Mouse (Mus musculus) erythroblast, embryonic 14.5 days (primary cell): ENCODE results near the gene Ildr1. TPM values are rescaled to one million over a fixed set of nuclear protein-coding genes. Genes with fewer than 3 reads are reported as not detected.

Experiments used
- H3K27me3 ChIP-seq: 2 replicates; pipeline ENCODE4 v1.6.1; 2012; ENCODE audit warnings: inconsistent platforms; ENCODE audit not compliant: control insufficient read depth
- H3K36me3 ChIP-seq: 2 replicates; pipeline ENCODE4 v1.6.1; 2012; ENCODE audit warnings: mild to moderate bottlenecking, inconsistent platforms; ENCODE audit not compliant: control insufficient read depth
- H3K4me1 ChIP-seq: 2 replicates; pipeline ENCODE4 v1.6.1; 2012; ENCODE audit warnings: inconsistent platforms; ENCODE audit not compliant: control insufficient read depth
- H3K4me3 ChIP-seq: replicated peaks from 2 replicates; pipeline ENCODE3; 2012; ENCODE audit warnings: moderate library complexity, mild to moderate bottlenecking, inconsistent platforms
- H3K9me3 ChIP-seq: 2 replicates; pipeline ENCODE4 v1.6.1; 2012; ENCODE audit warnings: low read length, inconsistent platforms, mixed read lengths; ENCODE audit not compliant: control insufficient read depth
- GATA1 ChIP-seq: IDR thresholded peaks from 2 replicates; pipeline ENCODE4 v1.6.1; 2012; ENCODE audit warnings: low read length, inconsistent platforms, mixed read lengths
- TAL1 ChIP-seq: IDR thresholded peaks from 3 replicates; pipeline ENCODE4 v1.6.1; 2012; ENCODE audit warnings: low read length, inconsistent platforms, mixed read lengths
- polyA plus RNA-seq: library from polyadenylated mRNA; stranded (reverse); fragments of >175 nt; gene quantifications from 2 replicates; pipeline ENCODE4 v1.2.3, GENCODE M21; 2012

The Ildr1 gene
- polyA plus RNA-seq, result not detected in 2 replicates

- Histone ChIP-seq H3K4me1 (no peaks in the 10 kb centered on the region), H3K4me3 (no peak within 1 kb of the TSS), H3K36me3 (no peaks in the 10 kb centered on the region), H3K9me3 (no peaks in the 10 kb centered on the region), H3K27me3 (peaks cover 25% of the 10 kb centered on the region)
- TF ChIP-seq GATA1 (no peak), TAL1 (no peak)
These were observed at the start of gene Ildr1 for GRCm38 (mm10) chr16:36693818-36694413. TSS of gene Ildr1 (plus strand) at chr16:36693978.

- Histone ChIP-seq H3K9me3 (peaks cover 4% of the 10 kb centered on the region; the same call in 1 of the 2 replicates), H3K4me1 (no peaks in the 10 kb centered on the region), H3K36me3 (no peaks in the 10 kb centered on the region), H3K27me3 (no peaks in the 10 kb centered on the region), H3K4me3 (no peak overlapping the region)
- TF ChIP-seq TAL1 (no peak), GATA1 (no peak)
These were observed 48.7 kb upstream of the Ildr1 start for GRCm38 (mm10) chr16:36645124-36645523.

DNA sequence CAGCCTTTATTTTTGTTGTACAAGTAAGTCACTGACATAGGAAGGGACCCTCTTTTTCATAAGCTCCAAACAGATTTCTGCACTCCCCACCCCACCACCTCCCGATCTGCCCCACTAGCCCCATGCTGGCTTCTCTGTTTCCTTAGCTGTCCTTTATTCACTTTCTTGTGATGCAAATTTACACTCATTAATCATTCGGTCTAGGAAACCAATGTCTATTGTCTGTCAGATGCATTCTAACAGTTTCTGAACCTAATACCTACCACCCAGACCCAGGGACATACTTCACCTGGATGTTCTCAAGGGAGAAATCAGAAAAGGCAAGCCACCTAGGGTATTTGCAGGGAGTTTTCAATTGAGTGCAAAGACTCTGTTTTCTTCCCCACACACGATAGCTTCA, 44.5 kb upstream of the Ildr1 start:
- Histone ChIP-seq H3K9me3 (0 out of 2 replicates have a peak, but pooled peaks cover 4% of the 10 kb centered on the region), H3K36me3 (no peaks in the 10 kb centered on the region), H3K4me3 (no peak overlapping the region), H3K27me3 (no peaks in the 10 kb centered on the region), H3K4me1 (no peaks in the 10 kb centered on the region)
- TF ChIP-seq GATA1, result no peak
- TF ChIP-seq TAL1, result no peak

GRCm38 (mm10) chr16:36650511-36650910, 43.3 kb upstream of the Ildr1 start:
- TF ChIP-seq GATA1 (no peak), TAL1 (no peak)

GRCm38 (mm10) chr16:36651174-36651766, 42.5 kb upstream of the Ildr1 start:
- no peak for TF ChIP-seq GATA1
- no peak for TF ChIP-seq TAL1
- Histone ChIP-seq H3K9me3 (0 out of 2 replicates have a peak, but pooled peaks cover 1% of the 10 kb centered on the region), H3K27me3 (no peaks in the 10 kb centered on the region), H3K4me3 (no peak overlapping the region), H3K36me3 (no peaks in the 10 kb centered on the region), H3K4me1 (no peaks in the 10 kb centered on the region)

More at GRCm38 (mm10) chr16:36650511-36650910, 43.3 kb upstream of the Ildr1 start:
- Histone ChIP-seq H3K4me1 (no peaks in the 10 kb centered on the region), H3K36me3 (no peaks in the 10 kb centered on the region), H3K27me3 (no peaks in the 10 kb centered on the region), H3K9me3 (0 out of 2 replicates have a peak, but pooled peaks cover 2% of the 10 kb centered on the region), H3K4me3 (no peak overlapping the region)

DNA sequence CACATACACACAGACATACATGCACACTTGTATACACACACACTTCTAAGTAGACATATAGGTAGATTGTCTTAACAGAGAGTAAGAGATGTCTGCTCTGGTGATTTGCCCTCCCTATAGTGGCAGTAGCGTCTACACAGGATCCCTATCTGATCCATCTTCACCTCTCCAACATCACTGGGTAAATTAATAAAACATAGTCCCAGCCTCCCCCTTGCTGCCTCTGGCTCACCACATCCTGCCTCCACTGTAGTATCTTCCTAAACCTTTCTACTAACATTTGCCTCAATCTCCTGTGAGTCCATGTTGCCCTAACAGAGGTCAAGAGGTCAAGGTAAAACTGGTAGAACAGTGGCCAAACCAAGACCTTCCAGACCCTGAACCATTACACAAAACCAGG, 38.6 kb upstream of the Ildr1 start:
- H3K36me3 ChIP-seq, result no peaks in the 10 kb centered on the region
- H3K9me3 ChIP-seq, result no peaks in the 10 kb centered on the region
- H3K4me1 ChIP-seq, result no peaks in the 10 kb centered on the region
- TF ChIP-seq GATA1 (no peak), TAL1 (no peak)
- no peak overlapping the region for H3K4me3 ChIP-seq
- H3K27me3 ChIP-seq, result no peaks in the 10 kb centered on the region

- H3K4me3 ChIP-seq, result no peak overlapping the region
- H3K36me3 ChIP-seq, result no peaks in the 10 kb centered on the region
- no peaks in the 10 kb centered on the region for H3K27me3 ChIP-seq
- no peaks in the 10 kb centered on the region for H3K4me1 ChIP-seq
- no peak for TF ChIP-seq TAL1
- TF ChIP-seq GATA1, result no peak
- H3K9me3 ChIP-seq, result no peaks in the 10 kb centered on the region
These were observed 37.9 kb upstream of the Ildr1 start for GRCm38 (mm10) chr16:36655910-36656309.

DNA sequence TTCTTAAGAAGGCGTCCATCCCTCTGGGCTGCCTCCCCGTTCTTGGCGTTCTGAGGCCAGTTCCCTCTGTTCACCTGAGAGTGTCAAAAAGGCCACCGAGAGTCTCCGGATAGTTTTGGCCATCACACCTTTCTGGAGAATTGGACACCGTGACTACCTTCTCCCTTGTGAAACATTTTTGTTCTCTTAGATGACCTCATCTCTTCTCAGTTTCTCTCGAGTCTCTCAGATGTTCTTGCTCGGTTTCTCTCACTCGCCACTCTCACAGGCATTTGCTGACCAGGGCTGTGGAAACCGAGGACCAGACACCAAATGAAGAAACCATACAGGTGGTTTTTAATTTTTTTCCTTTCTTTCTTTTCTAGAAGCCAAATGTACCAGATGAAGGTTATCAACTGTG, 32.4 kb upstream of the Ildr1 start:
- Histone ChIP-seq H3K36me3 (no peaks in the 10 kb centered on the region), H3K4me3 (no peak overlapping the region), H3K9me3 (no peaks in the 10 kb centered on the region), H3K27me3 (no peaks in the 10 kb centered on the region), H3K4me1 (no peaks in the 10 kb centered on the region)
- TF ChIP-seq TAL1 (no peak), GATA1 (no peak)

GRCm38 (mm10) chr16:36663484-36663883, 30.3 kb upstream of the Ildr1 start:
- no peak for TF ChIP-seq TAL1
- no peaks in the 10 kb centered on the region for H3K4me1 ChIP-seq
- no peaks in the 10 kb centered on the region for H3K9me3 ChIP-seq
- H3K27me3 ChIP-seq, result no peaks in the 10 kb centered on the region
- no peaks in the 10 kb centered on the region for H3K36me3 ChIP-seq
- no peak overlapping the region for H3K4me3 ChIP-seq
